Mouse (Mus musculus) T-helper 2 cell (primary cell): ENCODE results near the gene Abcg2.

ENCODE experiments used
- in situ Hi-C: fragments of 300-600 bp; cut with MboI, MseI; formaldehyde crosslinking; loops from one replicate; pipeline ENCODE4 v1.15.1; 2025; ENCODE audit warnings: high pct_unique_total_duplicates

Gene Abcg2

GRCm38 (mm10) chr6:58633731-58634130 lies 49.4 kb downstream of the Abcg2 start:
- in situ Hi-C loops, result no loop called here

DNA sequence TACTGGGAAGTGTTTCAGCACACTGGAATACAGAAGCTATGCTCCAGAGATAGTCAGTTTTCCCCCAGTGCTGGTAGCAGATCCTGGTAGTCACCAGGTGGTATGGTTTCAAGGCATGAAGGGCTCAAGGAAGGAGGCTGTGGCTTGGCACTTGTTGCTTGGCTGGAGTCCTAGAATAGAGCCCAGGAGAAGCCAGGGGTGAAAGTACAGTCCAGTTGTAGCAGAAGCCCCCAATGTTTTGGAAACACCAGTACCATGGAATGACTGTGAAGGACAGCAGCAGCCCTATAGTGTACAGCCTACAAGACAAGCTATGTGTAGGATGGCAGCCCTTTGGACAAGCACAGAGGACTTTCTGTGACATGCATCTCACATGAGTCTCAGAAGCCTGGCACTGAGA lies 54.2 kb downstream of the Abcg2 start:
- in situ Hi-C loops, result no loop called here

- in situ Hi-C loops, result no loop called here
Observed at GRCm38 (mm10) chr6:58639391-58639790, 55.1 kb downstream of the Abcg2 start.

GRCm38 (mm10) chr6:58640333-58641018 lies 56.2 kb downstream of the Abcg2 start:
- in situ Hi-C loops, result no loop called here

DNA sequence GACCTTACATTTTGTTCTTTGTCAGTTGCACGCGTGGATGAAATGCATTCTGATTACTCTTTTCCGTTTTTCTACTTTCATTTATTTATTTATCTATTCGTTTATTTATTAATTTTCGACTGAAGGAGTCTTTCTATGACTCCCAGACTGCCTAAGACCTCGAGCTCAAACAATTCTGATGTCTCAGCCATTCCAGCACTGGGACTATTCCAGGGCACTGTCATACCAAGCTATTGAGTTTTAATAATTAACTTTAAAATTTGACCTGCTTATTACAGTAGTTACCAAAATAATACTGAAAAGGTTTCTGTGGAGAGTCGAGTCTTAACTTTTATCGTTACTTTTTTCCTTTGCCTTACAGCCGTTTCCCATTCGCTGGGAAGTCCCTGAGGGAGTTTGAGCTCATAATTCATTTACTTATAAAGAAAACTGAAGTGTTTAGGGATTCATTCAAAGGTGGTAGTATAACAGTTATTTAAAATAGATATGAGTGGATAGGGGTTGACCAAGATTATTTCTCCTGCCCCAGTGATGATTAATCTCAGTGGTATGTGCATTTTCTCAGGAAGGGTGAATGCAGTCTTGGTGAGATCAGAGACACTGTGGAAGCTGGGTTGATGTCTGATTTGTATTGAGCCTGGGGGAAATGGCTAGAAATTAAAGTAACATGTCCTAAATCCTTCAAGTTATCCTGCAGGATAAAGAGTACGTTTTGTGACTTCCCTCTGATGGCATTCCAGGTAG lies 56.9 kb downstream of the Abcg2 start:
- in situ Hi-C loops, result no loop called here

DNA sequence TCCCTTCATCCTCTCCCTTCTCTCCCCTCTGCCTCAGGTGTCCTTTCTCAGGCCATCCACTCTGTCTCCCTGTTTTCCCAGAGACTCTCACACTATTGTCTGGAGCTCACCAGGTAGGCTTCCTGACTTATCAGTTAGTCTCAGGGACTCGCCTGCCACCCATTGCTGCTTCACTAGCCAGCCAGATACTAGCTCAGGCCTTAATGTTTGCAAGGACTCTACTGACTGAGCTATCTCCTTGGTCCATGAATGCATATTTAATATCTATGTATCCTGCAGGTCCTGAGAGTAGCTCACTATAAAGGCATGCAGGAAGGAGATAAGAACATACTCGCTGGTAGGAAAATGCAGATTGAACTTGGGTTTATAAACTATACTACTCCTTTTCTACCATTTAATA lies 57.9 kb downstream of the Abcg2 start:
- in situ Hi-C loops, result no loop called here

GRCm38 (mm10) chr6:58644586-58644985 lies 60.3 kb downstream of the Abcg2 start:
- in situ Hi-C loops, result no loop called here

- in situ Hi-C loops, result no loop called here
Observed at GRCm38 (mm10) chr6:58648100-58648749, 63.9 kb downstream of the Abcg2 start.

DNA sequence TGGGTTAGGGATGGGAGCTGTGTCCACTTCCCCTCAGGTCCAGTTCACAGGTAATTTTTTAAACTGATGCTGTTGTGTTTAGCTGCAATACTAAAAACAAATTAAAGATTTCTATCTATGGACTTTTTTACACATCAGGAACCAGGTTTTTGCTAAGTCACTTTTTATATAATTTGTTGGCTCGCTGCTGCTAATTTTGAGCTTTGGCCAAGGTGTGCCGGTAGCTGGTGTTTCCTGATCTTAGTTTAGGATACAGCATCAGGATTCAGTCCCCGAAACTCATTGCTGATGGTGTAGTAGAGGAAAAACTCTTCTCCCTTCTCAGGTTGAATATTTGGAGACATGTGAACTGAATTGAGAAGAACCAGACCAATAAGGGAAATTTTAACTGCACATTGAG lies 65.8 kb downstream of the Abcg2 start:
- in situ Hi-C loops, result no loop called here

GRCm38 (mm10) chr6:58651038-58651437 lies 66.7 kb downstream of the Abcg2 start:
- in situ Hi-C loops, result no loop called here

DNA sequence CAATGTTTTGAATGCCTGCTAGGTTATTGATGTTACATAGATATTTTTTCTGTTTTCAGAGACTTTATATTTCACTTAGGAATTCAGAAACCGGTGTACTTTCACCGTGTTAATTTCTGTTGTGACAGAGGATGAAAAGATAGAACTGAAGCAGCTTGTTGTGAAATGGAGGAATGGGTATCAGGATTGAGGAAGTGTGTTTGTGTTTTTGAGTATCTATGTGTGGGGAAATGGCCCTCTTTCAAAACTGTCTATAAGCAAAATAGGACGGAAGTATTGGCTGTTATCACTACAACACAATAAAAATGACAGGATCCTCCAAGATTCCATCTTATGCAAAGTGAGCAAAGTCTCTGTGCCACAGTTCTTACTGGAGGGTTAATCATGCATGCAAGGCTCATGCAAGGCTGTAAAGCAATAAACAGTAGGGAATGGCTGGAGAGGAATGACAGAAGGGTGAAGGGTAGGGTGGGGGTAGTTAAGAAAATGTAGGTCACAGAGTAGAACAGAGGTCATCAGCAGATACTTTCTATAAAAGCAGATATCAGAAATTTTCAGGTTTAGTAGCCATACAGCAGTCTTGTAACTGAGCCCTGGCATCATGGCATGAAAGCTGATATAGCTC lies 76.7 kb downstream of the Abcg2 start:
- in situ Hi-C loops, result no loop called here

GRCm38 (mm10) chr6:58677802-58678201 lies 93.5 kb downstream of the Abcg2 start:
- in situ Hi-C loops, result no loop called here

DNA sequence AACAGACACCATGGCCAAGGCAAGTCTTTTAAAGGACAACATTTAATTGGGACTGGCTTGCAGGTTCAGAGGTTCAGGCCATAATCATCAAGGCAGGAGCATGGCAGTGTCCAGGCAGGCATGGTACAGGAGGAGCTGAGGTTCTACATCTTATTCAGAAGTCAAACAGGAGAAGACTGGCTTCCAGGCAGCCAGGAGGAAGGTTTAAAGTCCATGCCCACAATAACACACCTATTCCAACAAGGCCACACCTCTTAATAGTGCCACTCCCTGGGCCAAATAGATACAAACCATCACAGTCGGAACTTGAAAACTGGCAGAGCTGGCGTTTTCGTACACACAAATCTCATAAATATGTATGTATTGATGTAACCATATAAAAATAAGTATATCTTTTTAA lies 94.2 kb downstream of the Abcg2 start:
- in situ Hi-C loops, result no loop called here

- in situ Hi-C loops, result no loop called here
Observed at GRCm38 (mm10) chr6:58691584-58691983, 107.3 kb downstream of the Abcg2 start.

GRCm38 (mm10) chr6:58694257-58694656 lies 109.9 kb downstream of the Abcg2 start:
- in situ Hi-C loops, result no loop called here

DNA sequence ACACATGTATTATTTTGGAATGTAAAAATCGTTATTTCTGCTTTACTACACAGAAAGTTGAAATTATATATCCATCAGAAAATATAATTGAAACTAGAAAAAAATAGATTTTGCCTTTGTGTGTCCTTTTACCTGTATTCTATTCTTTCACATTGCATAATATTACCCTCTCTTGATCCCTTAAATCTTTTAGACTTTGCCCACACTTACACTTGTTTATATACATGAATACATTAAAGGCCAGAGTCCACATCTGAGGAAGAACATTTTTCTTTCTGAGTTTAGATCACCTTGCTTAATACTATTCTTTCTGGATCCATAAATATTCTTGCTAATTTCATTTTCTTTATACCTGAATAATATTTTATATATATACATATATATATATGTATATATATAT lies 110.4 kb downstream of the Abcg2 start:
- in situ Hi-C loops, result no loop called here

GRCm38 (mm10) chr6:58710369-58710768 lies 126.0 kb downstream of the Abcg2 start:
- in situ Hi-C loops, result no loop called here

GRCm38 (mm10) chr6:58711909-58712308 lies 127.6 kb downstream of the Abcg2 start:
- in situ Hi-C loops, result no loop called here

DNA sequence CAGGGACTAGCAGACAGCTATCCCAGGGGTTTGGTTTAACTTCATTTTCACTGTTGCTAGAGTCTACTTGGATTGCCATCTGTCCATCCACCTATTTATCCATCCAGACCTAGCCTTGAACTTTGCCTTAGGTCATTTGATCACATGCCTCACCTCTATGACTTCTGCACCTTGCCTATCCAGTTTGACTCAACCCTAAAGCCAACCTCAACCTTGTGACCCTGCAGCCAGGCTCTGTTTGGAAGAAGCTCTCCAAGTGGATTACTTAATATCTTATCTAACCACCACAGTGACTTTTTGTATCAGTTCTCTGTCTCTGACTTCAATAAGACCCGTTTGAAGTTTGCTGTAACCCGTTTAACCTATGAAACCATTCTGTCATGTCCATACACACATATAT lies 149.5 kb downstream of the Abcg2 start:
- in situ Hi-C loops, result no loop called here

GRCm38 (mm10) chr6:58735090-58735489 lies 150.8 kb downstream of the Abcg2 start:
- in situ Hi-C loops, result no loop called here
